Mouse (Mus musculus) myocyte (in vitro differentiated cells): Measurements from ENCODE around the gene Cul9. TPM values are rescaled to one million over a fixed set of nuclear protein-coding genes. Genes with fewer than 3 reads are reported as not detected.

ENCODE experiments used
- H3K27me3 ChIP-seq: one replicate; pipeline ENCODE4 v1.6.1; 2011; ENCODE audit not compliant: control insufficient read depth, insufficient read depth, insufficient read length
- H3K36me3 ChIP-seq: one replicate; pipeline ENCODE4 v1.6.1; 2011; ENCODE audit not compliant: control insufficient read depth, insufficient read depth
- H3K4me2 ChIP-seq: one replicate; pipeline ENCODE4 v1.6.1; 2011; ENCODE audit warnings: low read depth, control low read depth
- H3K4me3 ChIP-seq: one replicate; pipeline ENCODE4 v1.5.1; 2011; ENCODE audit warnings: mild to moderate bottlenecking, control low read depth, moderate library complexity
- H3K79me2 ChIP-seq: one replicate; pipeline ENCODE4 v1.6.1; 2011; ENCODE audit not compliant: control insufficient read depth, insufficient read depth
- H3ac ChIP-seq: one replicate; pipeline ENCODE4 v1.6.1; 2011; ENCODE audit not compliant: control insufficient read depth, insufficient read length
- CEBPB ChIP-seq: IDR thresholded peaks from 2 replicates; pipeline ENCODE4 v1.6.1; 2011; ENCODE audit warnings: mild to moderate bottlenecking, moderate library complexity; ENCODE audit not compliant: poor library complexity, insufficient read depth, severe bottlenecking
- E2F4 ChIP-seq: IDR thresholded peaks from one replicate; pipeline ENCODE4 v1.6.1; 2011; ENCODE audit warnings: mild to moderate bottlenecking, control low read depth, moderate library complexity; ENCODE audit not compliant: insufficient read depth
- MAX ChIP-seq: IDR thresholded peaks from one replicate; pipeline ENCODE4 v1.6.1; 2011; ENCODE audit warnings: low read depth, mild to moderate bottlenecking, control low read depth
- MYOD1 ChIP-seq, 3 experiments: IDR thresholded peaks; one replicate each; pipeline ENCODE4 v1.6.1; 2011; ENCODE audit warnings: control low read depth in 2 of 3, low read depth in 2 of 3, mild to moderate bottlenecking in 2 of 3, moderate library complexity in 1 of 3; ENCODE audit not compliant: insufficient read length in 2 of 3, control insufficient read depth in 1 of 3
- MYOG ChIP-seq, 3 experiments: IDR thresholded peaks; one replicate each; pipeline ENCODE4 v1.6.1; 2011; ENCODE audit warnings: control low read depth in 2 of 3, low read depth in 2 of 3, mild to moderate bottlenecking in 2 of 3; ENCODE audit not compliant: insufficient read length in 2 of 3, control insufficient read depth in 1 of 3, insufficient read depth in 1 of 3
- POLR2A ChIP-seq: IDR thresholded peaks from one replicate; pipeline ENCODE4 v1.6.1; 2011; ENCODE audit warnings: low read depth, mild to moderate bottlenecking, control low read depth, moderate library complexity; ENCODE audit not compliant: insufficient read length
- POLR2AphosphoS2 ChIP-seq: IDR thresholded peaks from one replicate; pipeline ENCODE4 v1.6.1; 2011; ENCODE audit warnings: low read depth, control low read depth; ENCODE audit not compliant: insufficient read length
- REST ChIP-seq: IDR thresholded peaks from one replicate; pipeline ENCODE4 v1.6.1; 2011; ENCODE audit warnings: mild to moderate bottlenecking, control low read depth, moderate library complexity; ENCODE audit not compliant: insufficient read depth, insufficient read length
- SRF ChIP-seq: IDR thresholded peaks from one replicate; pipeline ENCODE4 v1.6.1; 2011; ENCODE audit warnings: low read depth; ENCODE audit not compliant: control insufficient read depth, insufficient read length
- TCF12 ChIP-seq: IDR thresholded peaks from one replicate; pipeline ENCODE4 v1.6.1; 2011; ENCODE audit warnings: mild to moderate bottlenecking, control low read depth; ENCODE audit not compliant: poor library complexity, insufficient read depth, severe bottlenecking
- TCF3 ChIP-seq: IDR thresholded peaks from one replicate; pipeline ENCODE4 v1.6.1; 2011; ENCODE audit warnings: low read depth, control low read depth; ENCODE audit not compliant: insufficient read length
- USF1 ChIP-seq: IDR thresholded peaks from one replicate; pipeline ENCODE4 v1.6.1; 2011; ENCODE audit warnings: low read depth, mild to moderate bottlenecking, control low read depth, moderate library complexity
- polyA plus RNA-seq: library from polyadenylated mRNA; unstranded; fragments of >200 nt; fragmentation: generic; extraction: Trizol; gene quantifications from one replicate; pipeline ENCODE4 v1.2.1, GENCODE M21; 2012; ENCODE audit warnings: missing spikeins

Cul9 gene
- polyA plus RNA-seq, 1 experiment: 0.43 TPM

- TF ChIP-seq TCF3 (no peak), MYOD1 (IDR thresholded peaks at IDR 0.05; ENCODE audit: control insufficient read depth in 1 of 3, insufficient read length in 2 of 3, low read depth in 2 of 3) (no peak), TCF12 (no peak), REST (no peak), POLR2A (no peak), MYOG (IDR thresholded peaks at IDR 0.05; ENCODE audit: control insufficient read depth in 1 of 3, insufficient read depth in 1 of 3, insufficient read length in 2 of 3, low read depth in 2 of 3) (no peak), MAX (no peak), POLR2AphosphoS2 (no peak), USF1 (no peak), CEBPB (no peak), SRF (no peak), E2F4 (no peak)
- Histone ChIP-seq H3K79me2 (no peaks in the 10 kb centered on the region), H3K27me3 (no peaks in the 10 kb centered on the region), H3K4me3 (no peak overlapping the region), H3K36me3 (no peaks in the 10 kb centered on the region), H3ac (no peak overlapping the region), H3K4me2 (no peak overlapping the region)
Observed at GRCm38 (mm10) chr17:46590439-46590838, 44.3 kb upstream of the Cul9 start.

- TF ChIP-seq TCF12 (no peak), POLR2AphosphoS2 (no peak)
- H3ac ChIP-seq: no peak overlapping the region
- no peaks in the 10 kb centered on the region for H3K79me2 ChIP-seq
- H3K27me3 ChIP-seq: no peaks in the 10 kb centered on the region
- H3K36me3 ChIP-seq: no peaks in the 10 kb centered on the region
- no peak overlapping the region for H3K4me2 ChIP-seq
- H3K4me3 ChIP-seq: no peak overlapping the region
Observed at GRCm38 (mm10) chr17:46589635-46590314, 43.6 kb upstream of the Cul9 start.

- Histone ChIP-seq H3K4me2 (no peak overlapping the region), H3K4me3 (no peak overlapping the region), H3K36me3 (no peaks in the 10 kb centered on the region), H3ac (no peak overlapping the region), H3K79me2 (no peaks in the 10 kb centered on the region), H3K27me3 (no peaks in the 10 kb centered on the region)
- TF ChIP-seq USF1: no peak
- no peak for TF ChIP-seq POLR2A
- no peak for TF ChIP-seq REST
- no peak for TF ChIP-seq E2F4
- no peak for TF ChIP-seq MYOG (IDR thresholded peaks at IDR 0.05; ENCODE audit: control insufficient read depth in 1 of 3, insufficient read depth in 1 of 3, insufficient read length in 2 of 3, low read depth in 2 of 3)
- no peak for TF ChIP-seq MYOD1 (IDR thresholded peaks at IDR 0.05; ENCODE audit: control insufficient read depth in 1 of 3, insufficient read length in 2 of 3, low read depth in 2 of 3)
Observed at GRCm38 (mm10) chr17:46588913-46589312, 42.7 kb upstream of the Cul9 start.

- Histone ChIP-seq H3K4me3 (no peak overlapping the region), H3K27me3 (no peaks in the 10 kb centered on the region), H3K4me2 (no peak overlapping the region), H3K79me2 (no peaks in the 10 kb centered on the region), H3ac (no peak overlapping the region), H3K36me3 (no peaks in the 10 kb centered on the region)
- TF ChIP-seq TCF3 (no peak), MYOG (IDR thresholded peaks at IDR 0.05; ENCODE audit: control insufficient read depth in 1 of 3, insufficient read depth in 1 of 3, insufficient read length in 2 of 3, low read depth in 2 of 3) (no peak), REST (no peak), USF1 (no peak), MYOD1 (IDR thresholded peaks at IDR 0.05; ENCODE audit: control insufficient read depth in 1 of 3, insufficient read length in 2 of 3, low read depth in 2 of 3) (no peak), POLR2A (no peak), POLR2AphosphoS2 (no peak), SRF (no peak)
Observed at GRCm38 (mm10) chr17:46588173-46588572, 42.0 kb upstream of the Cul9 start.

GRCm38 (mm10) chr17:46586327-46586726, 40.1 kb upstream of the Cul9 start:
- TF ChIP-seq USF1 (no peak), POLR2A (no peak), SRF (no peak), MAX (no peak), MYOG (IDR thresholded peaks at IDR 0.05; ENCODE audit: control insufficient read depth in 1 of 3, insufficient read depth in 1 of 3, insufficient read length in 2 of 3, low read depth in 2 of 3) (no peak), TCF12 (no peak), CEBPB (no peak), TCF3 (no peak), E2F4 (no peak), MYOD1 (IDR thresholded peaks at IDR 0.05; ENCODE audit: control insufficient read depth in 1 of 3, insufficient read length in 2 of 3, low read depth in 2 of 3) (no peak), REST (no peak), POLR2AphosphoS2 (no peak)
- no peaks in the 10 kb centered on the region for H3K79me2 ChIP-seq
- no peaks in the 10 kb centered on the region for H3K36me3 ChIP-seq
- H3ac ChIP-seq: no peak overlapping the region
- H3K27me3 ChIP-seq: no peaks in the 10 kb centered on the region
- H3K4me3 ChIP-seq: no peak overlapping the region
- no peak overlapping the region for H3K4me2 ChIP-seq
